Mouse (Mus musculus): ENCODE data around the gene Agap2. TPM values are rescaled to one million over a fixed set of nuclear protein-coding genes. Genes with fewer than 3 reads are reported as not detected.
"Not testable (repeated sequence)": the region's sequence is repeated elsewhere in the genome, so short reads cannot be mapped to it uniquely, and the experiment has no call there.

Gene Agap2
- polyA plus RNA-seq, 1 experiment: 0.21 TPM

GRCm38 (mm10) chr10:127063913-127064870, 10.9 kb upstream of the Agap2 start:
- peak overlapping the region; percentile 92 for H3K4me3 ChIP-seq (ENCODE audit: insufficient read depth, low read length)
- TF ChIP-seq CTCF (IDR thresholded peaks at IDR 0.05; ENCODE audit: borderline replicate concordance, insufficient read depth, low read length): no peak
- TF ChIP-seq POLR2A (IDR thresholded peaks at IDR 0.05; ENCODE audit: low read depth, low read length): 0 out of 2 replicates have a peak, but pooled peaks have one; percentile 1
- H3K27ac ChIP-seq (ENCODE audit: insufficient read depth, low read length): peak overlapping the region; percentile 56
- peaks cover 5% of the 10 kb centered on the region; the same call in 1 of the 2 replicates for H3K4me1 ChIP-seq (ENCODE audit: control insufficient read depth, insufficient read depth, low read length)

DNA sequence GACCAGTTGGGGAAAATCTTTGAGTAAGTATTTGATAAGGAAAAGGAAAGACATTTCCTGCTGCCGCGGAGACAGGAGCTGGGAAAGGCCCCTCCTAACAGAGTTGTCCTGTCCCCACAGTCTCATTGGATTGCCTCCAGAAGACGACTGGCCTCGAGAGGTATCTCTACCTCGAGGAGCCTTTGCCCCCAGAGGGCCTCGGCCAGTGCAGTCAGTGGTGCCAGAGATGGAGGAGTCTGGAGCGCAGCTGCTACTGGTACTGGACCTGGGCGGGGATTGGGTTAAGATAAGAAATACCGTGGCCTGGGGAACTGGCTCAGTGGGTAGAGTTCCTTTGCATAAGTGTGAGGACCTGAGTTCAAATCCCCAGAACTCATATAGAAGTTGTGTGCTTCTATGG, 9.1 kb upstream of the Agap2 start:
- no peak overlapping the region for H3K4me3 ChIP-seq (ENCODE audit: insufficient read depth, low read length)
- TF ChIP-seq POLR2A (IDR thresholded peaks at IDR 0.05; ENCODE audit: low read depth, low read length) (no peak), CTCF (IDR thresholded peaks at IDR 0.05; ENCODE audit: borderline replicate concordance, insufficient read depth, low read length) (no peak)
- no peak overlapping the region for H3K27ac ChIP-seq (ENCODE audit: insufficient read depth, low read length)
- H3K4me1 ChIP-seq (ENCODE audit: control insufficient read depth, insufficient read depth, low read length): peaks cover 5% of the 10 kb centered on the region; the same call in 1 of the 2 replicates

DNA sequence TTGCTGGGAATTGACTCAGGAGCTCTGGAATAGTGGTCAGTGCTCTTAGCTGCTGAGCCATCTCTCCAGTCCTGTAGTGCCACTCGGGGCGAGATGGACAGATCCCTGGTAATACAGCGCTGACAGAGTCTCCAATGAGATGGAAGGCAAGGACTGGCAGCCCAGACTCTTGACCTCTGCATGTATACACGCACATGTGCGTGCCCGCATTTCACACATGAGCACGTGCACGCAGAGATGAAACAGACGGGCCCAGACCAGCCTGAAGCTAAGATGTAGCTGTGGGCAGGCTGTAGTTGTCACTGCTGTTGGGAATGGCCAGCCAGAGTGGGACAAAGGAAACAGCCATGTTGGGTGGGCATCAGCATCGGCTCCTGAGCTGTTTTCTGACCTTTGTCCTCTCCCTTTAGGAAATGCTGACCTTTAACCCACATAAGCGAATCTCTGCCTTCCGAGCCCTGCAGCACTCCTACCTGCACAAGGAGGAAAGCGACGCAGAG, 8.5 kb upstream of the Agap2 start:
- H3K27ac ChIP-seq (ENCODE audit: insufficient read depth, low read length): no peak overlapping the region
- H3K4me1 ChIP-seq (ENCODE audit: control insufficient read depth, insufficient read depth, low read length): peaks cover 5% of the 10 kb centered on the region; the same call in 1 of the 2 replicates
- 0 out of 2 replicates have a peak, but pooled peaks have one; percentile 23 for TF ChIP-seq POLR2A (IDR thresholded peaks at IDR 0.05; ENCODE audit: low read depth, low read length)
- no peak for TF ChIP-seq CTCF (IDR thresholded peaks at IDR 0.05; ENCODE audit: borderline replicate concordance, insufficient read depth, low read length)
- no peak overlapping the region for H3K4me3 ChIP-seq (ENCODE audit: insufficient read depth, low read length)

GRCm38 (mm10) chr10:127068360-127069038, 6.6 kb upstream of the Agap2 start:
- Histone ChIP-seq H3K4me3 (ENCODE audit: insufficient read depth, low read length) (peak overlapping the region; percentile 67), H3K27ac (ENCODE audit: insufficient read depth, low read length) (peak overlapping the region; percentile 59; the same call in 1 of the 2 replicates)

DNA sequence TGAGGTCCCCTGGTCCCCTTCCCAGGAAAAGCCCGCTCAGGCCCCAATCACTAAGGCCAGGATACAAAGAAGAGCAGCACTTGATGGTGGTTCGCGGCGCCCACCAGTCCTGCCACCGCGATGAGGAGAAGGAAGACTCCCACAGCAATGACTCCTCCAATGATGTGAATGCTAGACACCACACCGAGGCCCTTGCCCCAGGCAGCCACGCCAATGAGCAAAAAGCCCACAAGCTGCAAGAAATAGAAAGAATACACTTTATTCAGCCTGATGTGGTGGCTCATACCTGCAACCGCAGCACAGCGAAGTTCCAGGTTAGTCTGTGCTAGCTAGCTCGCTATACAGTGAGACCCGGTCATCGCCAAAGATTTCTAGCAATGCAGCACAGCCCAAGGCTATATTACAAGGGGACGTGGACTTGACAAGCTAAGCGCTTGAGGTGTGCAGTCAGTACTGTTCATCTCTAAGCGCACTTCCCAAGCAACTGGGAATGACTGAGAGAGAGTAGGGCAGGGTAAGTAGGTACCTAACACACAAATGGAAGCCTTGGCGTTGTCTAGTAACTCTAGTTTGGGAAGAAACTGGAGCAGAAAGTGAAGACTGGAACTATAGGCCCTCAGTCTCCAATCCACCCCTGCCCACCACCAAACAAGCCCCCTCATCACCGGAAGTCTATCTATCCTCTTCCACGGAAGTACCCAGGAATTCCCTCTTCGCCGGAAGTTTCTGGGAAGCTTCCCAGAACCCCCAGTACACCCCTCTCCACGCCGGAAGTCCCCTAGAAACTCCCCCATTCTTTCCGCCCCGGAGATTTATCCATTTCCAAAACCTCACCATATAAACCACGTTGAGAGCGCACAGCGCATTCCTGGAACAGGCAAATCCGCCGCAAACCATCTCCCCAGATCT, 5.5 kb upstream of the Agap2 start:
- peak overlapping the region; percentile 59 for H3K27ac ChIP-seq (ENCODE audit: insufficient read depth, low read length)
- peak overlapping the region; percentile 67 for H3K4me3 ChIP-seq (ENCODE audit: insufficient read depth, low read length)
- TF ChIP-seq POLR2A (IDR thresholded peaks at IDR 0.05; ENCODE audit: low read depth, low read length): no peak
- TF ChIP-seq CTCF (IDR thresholded peaks at IDR 0.05; ENCODE audit: borderline replicate concordance, insufficient read depth, low read length): no peak
- peaks cover 5% of the 10 kb centered on the region; the same call in 1 of the 2 replicates for H3K4me1 ChIP-seq (ENCODE audit: control insufficient read depth, insufficient read depth, low read length)

More at GRCm38 (mm10) chr10:127068360-127069038, 6.6 kb upstream of the Agap2 start:
- peaks cover 5% of the 10 kb centered on the region; the same call in 1 of the 2 replicates for H3K4me1 ChIP-seq (ENCODE audit: control insufficient read depth, insufficient read depth, low read length)
- TF ChIP-seq POLR2A (IDR thresholded peaks at IDR 0.05; ENCODE audit: low read depth, low read length): peak; percentile 57
- TF ChIP-seq CTCF (IDR thresholded peaks at IDR 0.05; ENCODE audit: borderline replicate concordance, insufficient read depth, low read length): no peak

DNA sequence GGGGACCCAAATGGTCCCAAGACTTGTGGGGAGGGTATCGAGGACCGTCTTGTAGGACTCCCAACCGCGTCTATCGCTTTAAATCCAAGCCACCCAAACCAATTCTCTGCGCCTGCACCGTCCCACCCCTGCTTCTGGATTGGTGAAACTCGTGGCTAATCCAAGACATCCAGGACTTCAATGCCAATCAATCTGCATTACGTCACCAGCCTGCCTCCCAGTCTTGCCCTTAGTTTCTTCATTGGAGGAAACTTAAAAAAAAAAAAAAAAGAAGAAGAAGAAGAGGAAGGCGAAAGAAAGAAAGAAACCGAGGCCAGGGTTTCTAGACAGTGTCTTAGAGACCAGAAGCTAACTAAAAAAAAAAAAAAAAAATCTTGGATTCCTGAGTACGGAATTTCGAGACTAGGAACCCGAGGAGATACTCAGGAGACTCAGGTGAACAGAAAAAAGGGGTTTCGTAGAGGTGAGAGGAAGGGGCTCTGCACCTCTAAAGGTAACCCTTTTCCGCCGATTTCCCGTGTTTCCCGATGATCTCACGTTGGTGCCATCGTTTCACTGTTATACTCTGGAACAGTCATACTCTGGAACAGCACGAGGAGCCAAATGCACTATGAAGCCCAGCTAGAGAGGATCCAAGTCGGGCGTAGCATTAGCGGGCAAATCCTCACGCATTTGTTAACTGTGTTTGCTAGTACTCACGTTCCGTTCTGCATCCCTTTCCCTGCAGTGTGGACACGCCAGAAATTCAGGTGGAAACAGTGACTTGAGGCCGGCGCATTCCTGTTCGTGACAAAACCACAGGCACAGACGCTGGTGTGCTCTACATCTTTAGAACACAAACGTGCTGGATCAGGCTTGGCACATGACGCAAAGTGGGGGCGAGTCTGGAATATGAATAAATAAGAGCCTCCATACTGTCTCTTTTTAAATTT, 4.6 kb upstream of the Agap2 start, which contains the start of gene Tspan31:
Gene Tspan31, minus strand, starts transcription at position 75 of the 932 bp plus-strand sequence.
- H3K27ac ChIP-seq (ENCODE audit: insufficient read depth, low read length): peak within 1 kb of the TSS; percentile 59
- TF ChIP-seq POLR2A (IDR thresholded peaks at IDR 0.05; ENCODE audit: low read depth, low read length) (peak; percentile 81), CTCF (IDR thresholded peaks at IDR 0.05; ENCODE audit: borderline replicate concordance, insufficient read depth, low read length) (no peak)
- H3K4me3 ChIP-seq (ENCODE audit: insufficient read depth, low read length): peak within 1 kb of the TSS; percentile 81
- peaks cover 5% of the 10 kb centered on the region; the same call in 1 of the 2 replicates for H3K4me1 ChIP-seq (ENCODE audit: control insufficient read depth, insufficient read depth, low read length)

DNA sequence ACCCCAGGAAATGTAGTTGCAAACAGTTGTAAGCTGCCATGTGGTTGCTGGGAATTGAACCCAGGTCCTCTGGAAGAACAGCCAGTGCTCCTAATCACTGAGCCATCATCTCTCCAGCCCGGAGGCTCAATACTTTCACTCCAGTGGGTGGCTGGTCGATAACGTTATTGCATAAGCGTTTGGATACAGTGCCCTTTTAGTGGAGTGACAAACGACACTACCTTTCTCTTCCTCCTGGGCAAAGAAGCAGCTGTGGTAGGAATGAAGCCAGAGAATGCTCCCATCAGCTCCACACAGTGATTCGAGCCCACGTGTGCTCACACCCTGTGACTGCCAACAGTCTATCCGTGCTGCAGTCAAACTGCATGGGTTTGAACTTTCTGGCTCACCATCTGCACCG, 3.9 kb upstream of the Agap2 start:
- no peak for TF ChIP-seq CTCF (IDR thresholded peaks at IDR 0.05; ENCODE audit: borderline replicate concordance, insufficient read depth, low read length)
- no peak for TF ChIP-seq POLR2A (IDR thresholded peaks at IDR 0.05; ENCODE audit: low read depth, low read length)
- Histone ChIP-seq H3K27ac (ENCODE audit: insufficient read depth, low read length) (no peak overlapping the region), H3K4me3 (ENCODE audit: insufficient read depth, low read length) (0 out of 2 replicates have a peak overlapping the region, but pooled peaks have one; percentile 10), H3K4me1 (ENCODE audit: control insufficient read depth, insufficient read depth, low read length) (peaks cover 5% of the 10 kb centered on the region; the same call in 1 of the 2 replicates)

DNA sequence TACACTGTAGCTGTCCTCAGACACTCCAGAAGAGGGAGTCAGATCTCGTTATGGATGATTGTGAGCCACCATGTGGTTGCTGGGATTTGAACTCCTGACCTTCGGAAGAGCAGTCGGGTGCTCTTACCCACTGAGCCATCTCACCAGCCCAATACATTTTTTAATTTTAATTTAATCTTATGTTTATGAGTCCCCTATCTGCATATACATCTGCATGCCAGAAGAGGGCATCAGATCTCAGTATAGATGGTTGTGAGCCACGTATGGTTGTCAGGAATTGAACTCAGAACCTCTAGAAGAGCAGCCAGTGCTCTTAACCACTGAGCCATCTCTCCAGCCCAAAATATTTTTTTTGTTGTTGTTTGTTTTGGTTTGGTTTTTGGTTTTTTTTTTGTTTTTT, 2.8 kb upstream of the Agap2 start:
- H3K4me3 ChIP-seq (ENCODE audit: insufficient read depth, low read length); H3K27ac ChIP-seq (ENCODE audit: insufficient read depth, low read length); H3K4me1 ChIP-seq (ENCODE audit: control insufficient read depth, insufficient read depth, low read length): not testable (repeated sequence)

- H3K4me3 ChIP-seq (ENCODE audit: insufficient read depth, low read length); H3K4me1 ChIP-seq (ENCODE audit: control insufficient read depth, insufficient read depth, low read length); H3K27ac ChIP-seq (ENCODE audit: insufficient read depth, low read length): not testable (repeated sequence)
These were observed 2.1 kb upstream of the Agap2 start for GRCm38 (mm10) chr10:127072969-127073368.

Data from embryonic fibroblast, embryonic 13.5 days (primary cell).